Mouse (Mus musculus): ENCODE data around the gene Adgrg5.

The Adgrg5 gene

GRCm38 (mm10) chr8:94967554-94967953, 44.1 kb downstream of the Adgrg5 start:
- peak; percentile 59 for DNase-seq (ENCODE audit: low spot score)

GRCm38 (mm10) chr8:94973270-94973669, 49.8 kb downstream of the Adgrg5 start:
- DNase-seq (ENCODE audit: low spot score): no peak

GRCm38 (mm10) chr8:94973786-94974185, 50.3 kb downstream of the Adgrg5 start:
- no peak for DNase-seq (ENCODE audit: low spot score)

GRCm38 (mm10) chr8:94974467-94975165, 51.1 kb downstream of the Adgrg5 start, which contains the start of gene Adgrg1:
Gene Adgrg1 (plus strand): TSS chr8:94974751.
- DNase-seq (ENCODE audit: low spot score): no peak

GRCm38 (mm10) chr8:94976651-94977417, 53.3 kb downstream of the Adgrg5 start:
- DNase-seq (ENCODE audit: low spot score): peak; percentile 42

GRCm38 (mm10) chr8:94978131-94978530, 54.6 kb downstream of the Adgrg5 start:
- DNase-seq (ENCODE audit: low spot score): no peak

GRCm38 (mm10) chr8:94978593-94979319, 55.3 kb downstream of the Adgrg5 start:
- DNase-seq (ENCODE audit: low spot score): no peak

- no peak for DNase-seq (ENCODE audit: low spot score)
These were observed 56.7 kb downstream of the Adgrg5 start for GRCm38 (mm10) chr8:94980176-94980575.

GRCm38 (mm10) chr8:94980976-94981375, 57.5 kb downstream of the Adgrg5 start:
- DNase-seq (ENCODE audit: low spot score): no peak

GRCm38 (mm10) chr8:94981848-94982247, 58.4 kb downstream of the Adgrg5 start:
- DNase-seq (ENCODE audit: low spot score): no peak

GRCm38 (mm10) chr8:94983146-94983545, 59.7 kb downstream of the Adgrg5 start:
- DNase-seq (ENCODE audit: low spot score): no peak

- DNase-seq (ENCODE audit: low spot score): peak; percentile 32
These were observed 60.5 kb downstream of the Adgrg5 start for GRCm38 (mm10) chr8:94983881-94984516.

GRCm38 (mm10) chr8:94985023-94985422, 61.5 kb downstream of the Adgrg5 start:
- no peak for DNase-seq (ENCODE audit: low spot score)

GRCm38 (mm10) chr8:94986676-94987075, 63.2 kb downstream of the Adgrg5 start:
- DNase-seq (ENCODE audit: low spot score): no peak

GRCm38 (mm10) chr8:94987553-94987952, 64.1 kb downstream of the Adgrg5 start:
- no peak for DNase-seq (ENCODE audit: low spot score)

- no peak for DNase-seq (ENCODE audit: low spot score)
These were observed 65.1 kb downstream of the Adgrg5 start for GRCm38 (mm10) chr8:94988619-94989018.

- DNase-seq (ENCODE audit: low spot score): no peak
These were observed 66.2 kb downstream of the Adgrg5 start for GRCm38 (mm10) chr8:94989711-94990110.

GRCm38 (mm10) chr8:94990598-94991453, 67.3 kb downstream of the Adgrg5 start:
- no peak for DNase-seq (ENCODE audit: low spot score)

GRCm38 (mm10) chr8:94991454-94991994, 68.0 kb downstream of the Adgrg5 start:
- no peak for DNase-seq (ENCODE audit: low spot score)

- DNase-seq (ENCODE audit: low spot score): no peak
These were observed 68.5 kb downstream of the Adgrg5 start for GRCm38 (mm10) chr8:94992010-94992409.

- DNase-seq (ENCODE audit: low spot score): peak; percentile 23
These were observed 69.0 kb downstream of the Adgrg5 start for GRCm38 (mm10) chr8:94992534-94992933.
